Mouse (Mus musculus) urinary bladder, adult 2 months (tissue): ENCODE results near the gene Ajuba. TPM values are rescaled to one million over a fixed set of nuclear protein-coding genes. Genes with fewer than 3 reads are reported as not detected.
A peak's percentile ranks its signal among the peaks of the same experiment; 100 is the strongest.
"Not testable (repeated sequence)": the region's sequence is repeated elsewhere in the genome, so short reads cannot be mapped to it uniquely, and the experiment has no call there.

Experiments used
- DNase-seq: peaks from one replicate; pipeline ENCODE4 v3.0.0; 2022; ENCODE audit warnings: low spot score
- polyA plus RNA-seq: library from polyadenylated mRNA; depleted of rRNA; stranded (reverse); fragments of >200 nt; gene quantifications from 2 replicates; pipeline ENCODE4 v1.2.3, GENCODE M21; 2012; rRNA removed

Gene Ajuba
- 38.5 and 43.1 TPM in 2 replicates for polyA plus RNA-seq

- DNase-seq: peak; percentile 82
These were observed at the start of gene Ajuba for GRCm38 (mm10) chr14:54577089-54577982. Ajuba (minus strand) TSS chr14:54577558.

GRCm38 (mm10) chr14:54624976-54625375 is 47.6 kb upstream of the Ajuba start:
- no peak for DNase-seq

DNA sequence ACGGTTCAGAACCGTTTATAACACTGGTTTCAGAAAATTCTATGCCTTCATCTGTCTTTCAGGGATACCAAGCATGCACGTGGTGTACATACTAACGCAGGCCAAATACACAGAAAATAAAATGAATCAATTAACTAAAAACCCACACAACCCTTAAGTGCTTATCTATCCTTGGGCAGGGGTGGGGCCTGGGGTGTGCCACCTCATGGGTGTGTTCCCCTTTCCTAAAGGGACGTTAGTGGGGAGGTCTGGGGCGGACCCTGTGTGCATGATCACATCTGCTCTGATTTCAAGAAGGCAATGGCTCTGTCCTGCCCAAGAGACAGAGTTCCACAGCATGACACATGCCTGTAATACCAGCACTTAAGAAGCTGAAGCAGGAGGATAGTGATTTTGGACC is 46.0 kb upstream of the Ajuba start:
- DNase-seq: no peak

DNA sequence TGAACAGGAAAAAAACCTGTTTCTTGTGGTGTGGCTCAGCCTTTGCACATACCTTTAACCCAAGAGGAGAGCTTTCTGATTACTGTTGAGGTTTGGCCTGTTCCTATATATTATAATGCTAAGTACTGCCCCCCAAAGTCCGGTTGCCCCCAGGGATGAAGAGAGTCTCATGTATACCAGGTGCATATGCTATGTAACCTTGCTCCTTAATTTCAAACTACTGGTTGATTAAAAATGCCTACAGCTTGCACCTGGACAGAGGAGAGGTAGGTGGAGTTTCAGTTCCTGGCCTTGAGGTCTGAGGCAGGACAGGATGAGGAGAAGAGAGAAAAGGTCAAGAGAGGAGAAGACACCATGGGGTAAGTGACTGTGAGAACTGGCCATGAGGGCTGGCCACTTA is 43.8 kb upstream of the Ajuba start, which contains the start of gene Psmb11:
TSS of gene Psmb11 (plus strand) at position 301 of the 400 bp plus-strand sequence.
- DNase-seq: no peak

GRCm38 (mm10) chr14:54617897-54618365 is 40.6 kb upstream of the Ajuba start, which contains the start of gene Psmb5:
Psmb5 (minus strand) TSS chr14:54618022.
- DNase-seq: peak; percentile 83

- DNase-seq: no peak
These were observed 40.0 kb upstream of the Ajuba start for GRCm38 (mm10) chr14:54617152-54617896.

DNA sequence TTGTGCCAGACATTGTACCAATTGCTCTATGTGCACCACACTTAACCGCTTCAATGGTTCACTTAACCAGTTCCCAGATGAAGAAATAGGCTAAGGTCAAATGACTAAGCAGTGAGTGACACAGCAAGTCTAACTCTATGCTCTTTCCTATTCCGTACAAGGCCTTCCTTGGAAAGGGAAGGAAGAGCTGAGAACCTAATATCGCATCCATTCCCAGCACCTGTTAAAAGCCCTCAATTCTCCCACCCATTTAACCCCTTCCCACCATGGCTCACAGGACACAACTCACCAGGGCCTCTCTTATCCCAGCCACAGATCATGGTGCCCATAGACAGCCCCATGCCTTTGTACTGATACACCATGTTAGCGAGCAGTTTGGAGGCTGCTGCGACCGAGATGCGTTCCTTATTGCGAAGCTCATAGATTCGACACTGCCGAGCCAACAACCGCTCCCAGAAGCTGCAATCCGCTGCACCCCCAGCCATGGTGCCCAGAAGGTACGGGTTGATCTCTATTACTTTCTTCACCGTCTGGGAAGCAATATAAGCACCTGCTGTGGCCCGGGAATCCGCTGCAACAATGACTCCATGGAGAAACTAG is 39.0 kb upstream of the Ajuba start:
- DNase-seq: no peak

GRCm38 (mm10) chr14:54614130-54614529 is 36.8 kb upstream of the Ajuba start:
- DNase-seq: not testable (repeated sequence)

GRCm38 (mm10) chr14:54610648-54611047 is 33.3 kb upstream of the Ajuba start:
- DNase-seq: no peak

- DNase-seq: no peak
These were observed 32.6 kb upstream of the Ajuba start for GRCm38 (mm10) chr14:54609962-54610361.

DNA sequence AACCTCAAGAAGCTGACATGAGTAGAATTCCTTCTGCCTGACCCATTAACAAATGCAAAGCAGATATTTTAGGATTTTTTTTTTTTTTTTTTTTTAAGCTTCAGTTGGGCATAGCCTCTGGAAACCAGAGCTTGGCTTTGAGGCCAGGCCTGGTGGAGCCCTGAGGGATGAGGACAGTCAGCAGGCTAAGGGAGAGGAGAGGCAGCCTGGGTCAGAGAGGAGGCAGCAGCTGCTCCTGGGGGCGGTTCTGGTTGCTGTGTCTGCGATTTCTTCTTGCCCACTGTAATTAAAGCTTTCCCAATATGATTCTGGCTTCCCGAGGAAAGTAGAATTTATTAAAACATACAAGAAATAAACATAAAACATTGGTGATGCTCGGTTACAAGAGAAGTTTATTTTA is 31.9 kb upstream of the Ajuba start:
- DNase-seq: no peak

DNA sequence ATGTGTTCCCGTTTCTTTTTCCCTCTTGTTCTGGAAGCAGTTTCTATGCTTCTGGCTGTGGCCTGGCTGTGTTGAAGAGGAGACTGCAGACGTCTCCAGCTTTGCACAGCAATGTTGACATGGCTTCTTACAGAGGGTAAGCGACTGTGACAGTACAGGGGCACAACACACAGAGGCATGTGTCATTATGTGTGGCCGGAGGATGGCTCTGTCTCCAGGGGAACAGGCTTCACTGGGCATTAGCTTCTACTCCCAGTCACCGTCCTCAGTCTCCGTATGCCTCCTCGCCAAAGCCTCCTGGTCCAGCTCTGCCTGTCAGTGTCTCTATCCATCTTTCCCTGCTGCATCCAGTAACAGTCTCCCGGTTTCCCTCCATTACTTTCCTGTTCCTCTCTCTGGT is 29.9 kb upstream of the Ajuba start:
- DNase-seq: no peak

GRCm38 (mm10) chr14:54605752-54606321 is 28.5 kb upstream of the Ajuba start, which contains the start of gene 4931414P19Rik:
4931414P19Rik (minus strand) TSS chr14:54605993.
- peak; percentile 64 for DNase-seq

DNA sequence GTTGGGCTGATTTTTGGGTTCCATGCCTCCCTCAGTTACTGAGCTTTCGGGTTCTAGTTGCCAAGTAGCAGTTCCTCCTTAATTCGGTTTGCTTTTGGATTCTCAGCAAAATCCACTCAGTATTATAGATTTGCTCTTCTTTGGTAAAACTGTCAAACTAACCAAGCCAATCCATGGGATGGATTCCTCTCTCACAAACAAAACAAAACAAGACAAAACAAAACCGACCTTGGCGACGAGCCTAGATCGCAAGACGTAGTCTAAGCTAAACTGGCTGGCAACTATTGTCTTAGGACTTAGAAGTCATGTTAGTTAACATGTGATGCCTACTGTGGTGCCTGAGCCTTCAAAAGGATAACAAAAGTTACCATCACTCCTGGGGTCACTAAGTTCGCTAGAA is 26.3 kb upstream of the Ajuba start:
- no peak for DNase-seq

- peak; percentile 89 for DNase-seq
These were observed 25.8 kb upstream of the Ajuba start for GRCm38 (mm10) chr14:54603038-54603654.

DNA sequence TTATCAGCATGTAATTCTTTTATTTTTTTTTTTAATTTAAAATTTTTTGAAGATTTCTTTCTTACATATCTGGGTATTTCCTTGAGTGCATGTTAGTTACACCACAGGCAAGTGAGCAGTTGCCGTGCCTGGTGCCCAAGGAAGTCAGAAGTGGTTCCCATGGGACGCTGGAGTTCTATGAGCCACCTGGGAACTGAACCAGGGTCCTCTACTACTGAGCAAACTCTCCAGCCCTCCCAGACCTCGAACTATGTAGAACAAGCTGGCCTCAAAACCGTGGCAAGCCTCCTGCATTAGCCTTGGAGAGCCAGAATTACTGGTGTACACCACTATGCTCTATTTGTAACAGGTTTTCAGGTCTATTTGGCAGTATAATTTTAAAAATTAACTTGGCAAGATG is 25.3 kb upstream of the Ajuba start:
- DNase-seq: no peak

GRCm38 (mm10) chr14:54601601-54602000 is 24.2 kb upstream of the Ajuba start:
- no peak for DNase-seq

- DNase-seq: no peak
These were observed 19.7 kb upstream of the Ajuba start for GRCm38 (mm10) chr14:54597084-54597483.

GRCm38 (mm10) chr14:54594631-54595414 is 17.5 kb upstream of the Ajuba start:
- DNase-seq: no peak

GRCm38 (mm10) chr14:54594055-54594454 is 16.7 kb upstream of the Ajuba start:
- no peak for DNase-seq
